Mouse (Mus musculus): ENCODE results near the gene Tnfrsf25. TPM values are rescaled to one million over a fixed set of nuclear protein-coding genes. Genes with fewer than 3 reads are reported as not detected.

Gene Tnfrsf25
- polyA plus RNA-seq, 1 experiment = 1.9 TPM

- Histone ChIP-seq H3K4me1 (ENCODE audit: control insufficient read depth, insufficient read depth, low read length) (no peaks in the 10 kb centered on the region), H3K4me3 (ENCODE audit: insufficient read depth, low read length) (no peak overlapping the region), H3K27ac (ENCODE audit: insufficient read depth, low read length) (no peak overlapping the region)
- TF ChIP-seq CTCF (IDR thresholded peaks at IDR 0.05; ENCODE audit: borderline replicate concordance, insufficient read depth, low read length) (no peak), POLR2A (IDR thresholded peaks at IDR 0.05; ENCODE audit: low read depth, low read length) (no peak)
These were observed 47.0 kb downstream of the Tnfrsf25 start for GRCm38 (mm10) chr4:152162748-152163147.

- Histone ChIP-seq H3K4me3 (ENCODE audit: insufficient read depth, low read length) (no peak overlapping the region), H3K27ac (ENCODE audit: insufficient read depth, low read length) (peak overlapping the region; percentile 70), H3K4me1 (ENCODE audit: control insufficient read depth, insufficient read depth, low read length) (no peaks in the 10 kb centered on the region)
- TF ChIP-seq POLR2A (IDR thresholded peaks at IDR 0.05; ENCODE audit: low read depth, low read length) = no peak
- TF ChIP-seq CTCF (IDR thresholded peaks at IDR 0.05; ENCODE audit: borderline replicate concordance, insufficient read depth, low read length) = peak; percentile 88
These were observed 49.5 kb downstream of the Tnfrsf25 start for GRCm38 (mm10) chr4:152165036-152165931.

- Histone ChIP-seq H3K4me1 (ENCODE audit: control insufficient read depth, insufficient read depth, low read length) (no peaks in the 10 kb centered on the region), H3K4me3 (ENCODE audit: insufficient read depth, low read length) (no peak overlapping the region), H3K27ac (ENCODE audit: insufficient read depth, low read length) (no peak overlapping the region)
- TF ChIP-seq POLR2A (IDR thresholded peaks at IDR 0.05; ENCODE audit: low read depth, low read length) (no peak), CTCF (IDR thresholded peaks at IDR 0.05; ENCODE audit: borderline replicate concordance, insufficient read depth, low read length) (no peak)
These were observed 52.3 kb downstream of the Tnfrsf25 start for GRCm38 (mm10) chr4:152168052-152168451.

GRCm38 (mm10) chr4:152169103-152169502, 53.4 kb downstream of the Tnfrsf25 start:
- TF ChIP-seq POLR2A (IDR thresholded peaks at IDR 0.05; ENCODE audit: low read depth, low read length) = no peak
- no peak for TF ChIP-seq CTCF (IDR thresholded peaks at IDR 0.05; ENCODE audit: borderline replicate concordance, insufficient read depth, low read length)
- no peaks in the 10 kb centered on the region for H3K4me1 ChIP-seq (ENCODE audit: control insufficient read depth, insufficient read depth, low read length)
- no peak overlapping the region for H3K27ac ChIP-seq (ENCODE audit: insufficient read depth, low read length)
- H3K4me3 ChIP-seq (ENCODE audit: insufficient read depth, low read length) = no peak overlapping the region

Other genes with a start within 250 kb of the Tnfrsf25 start
- 45.2 and 47.8 TPM in 2 replicates for gene Dnajc11, start 182.2 kb upstream of the Tnfrsf25 start, polyA plus RNA-seq (2011; ENCODE audit: insufficient read length, low read depth, missing spikeins)
- 7.4 and 10.8 TPM in 2 replicates for gene Thap3, start 126.9 kb upstream of the Tnfrsf25 start, polyA plus RNA-seq (2011; ENCODE audit: insufficient read length, low read depth, missing spikeins)
- 21.0 and 23.2 TPM in 2 replicates for gene Phf13, start 119.7 kb upstream of the Tnfrsf25 start, polyA plus RNA-seq (2011; ENCODE audit: insufficient read length, low read depth, missing spikeins)
- gene Klhl21, start 107.1 kb upstream of the Tnfrsf25 start, polyA plus RNA-seq (2011; ENCODE audit: insufficient read length, low read depth, missing spikeins) = 10.7 and 13.0 TPM in 2 replicates
- 5.7 and 7.5 TPM in 2 replicates for gene Zbtb48, start 88.3 kb upstream of the Tnfrsf25 start, polyA plus RNA-seq (2011; ENCODE audit: insufficient read length, low read depth, missing spikeins)
- gene Tas1r1, start 77.4 kb upstream of the Tnfrsf25 start, polyA plus RNA-seq (2011; ENCODE audit: insufficient read length, low read depth, missing spikeins) = not detected in 2 replicates
- 29.2 and 32.2 TPM in 2 replicates for gene Nol9, start 76.6 kb upstream of the Tnfrsf25 start, polyA plus RNA-seq (2011; ENCODE audit: insufficient read length, low read depth, missing spikeins)
- gene Plekhg5, start 43.4 kb upstream of the Tnfrsf25 start, polyA plus RNA-seq (2011; ENCODE audit: insufficient read length, low read depth, missing spikeins) = 5.1 and 8.8 TPM in 2 replicates
- gene Espn, start 36.4 kb downstream of the Tnfrsf25 start, polyA plus RNA-seq (2011; ENCODE audit: insufficient read length, low read depth, missing spikeins) = 0.56 and 0.68 TPM in 2 replicates
- gene Hes2, start 42.9 kb downstream of the Tnfrsf25 start, polyA plus RNA-seq (2011; ENCODE audit: insufficient read length, low read depth, missing spikeins) = not detected in 2 replicates
- 79.9 and 108 TPM in 2 replicates for gene Acot7, start 62.2 kb downstream of the Tnfrsf25 start, polyA plus RNA-seq (2011; ENCODE audit: insufficient read length, low read depth, missing spikeins)
- 58.7 and 79.1 TPM in 2 replicates for gene Gpr153, start 158.3 kb downstream of the Tnfrsf25 start, polyA plus RNA-seq (2011; ENCODE audit: insufficient read length, low read depth, missing spikeins)
- not detected in 2 replicates for gene Hes3, start 175.7 kb downstream of the Tnfrsf25 start, polyA plus RNA-seq (2011; ENCODE audit: insufficient read length, low read depth, missing spikeins)
- 34.2 and 42.7 TPM in 2 replicates for gene Icmt, start 181.3 kb downstream of the Tnfrsf25 start, polyA plus RNA-seq (2011; ENCODE audit: insufficient read length, low read depth, missing spikeins)
- gene Rnf207, start 203.1 kb downstream of the Tnfrsf25 start, polyA plus RNA-seq (2011; ENCODE audit: insufficient read length, low read depth, missing spikeins) = 0.81 and 1.5 TPM in 2 replicates
- 1,143 and 1,246 TPM in 2 replicates for gene Rpl22, start 209.8 kb downstream of the Tnfrsf25 start, polyA plus RNA-seq (2011; ENCODE audit: insufficient read length, low read depth, missing spikeins)
- 0.56 and 0.78 TPM in 2 replicates for gene Chd5, start 222.7 kb downstream of the Tnfrsf25 start, polyA plus RNA-seq (2011; ENCODE audit: insufficient read length, low read depth, missing spikeins)